Mouse (Mus musculus): ENCODE measurements around the gene Atcay. TPM values are rescaled to one million over a fixed set of nuclear protein-coding genes. Genes with fewer than 3 reads are reported as not detected.

The Atcay gene
- polyA plus RNA-seq, 1 experiment from 2014 or later, result 1.1 TPM

- peak; percentile 60 for TF ChIP-seq CTCF (IDR thresholded peaks at IDR 0.05; ENCODE audit: low read depth)
- Histone ChIP-seq H3K27ac (ENCODE audit: low read depth, low read length) (peak overlapping the region; percentile 35), H3K36me3 (ENCODE audit: control insufficient read depth, insufficient read depth) (peaks cover 34% of the 10 kb centered on the region), H3K4me2 (replicated peaks; ENCODE audit: low read depth) (no peak overlapping the region), H3K4me1 (replicated peaks; ENCODE audit: control insufficient read depth, insufficient read depth, low read length) (peaks cover 15% of the 10 kb centered on the region), H3K9ac (ENCODE audit: low read depth, low read length) (no peak overlapping the region), H3K4me3 (ENCODE audit: low read depth, low read length) (no peak overlapping the region), H3K9me3 (ENCODE audit: control insufficient read depth) (no peaks in the 10 kb centered on the region), H3K27me3 (replicated peaks; ENCODE audit: control insufficient read depth, insufficient read depth, low read length) (no peaks in the 10 kb centered on the region)
- ATAC-seq, result no peak
- WGBS, result 49% methylated on average over 6 of the region's 6 CpGs
Observed at GRCm38 (mm10) chr10:81190912-81191321, 39.7 kb downstream of the Atcay start.

- WGBS, result 71% methylated on average over 31 of the region's 31 CpGs
- peak; percentile 78 for TF ChIP-seq CTCF (IDR thresholded peaks at IDR 0.05; ENCODE audit: low read depth)
- peaks cover 37% of the 10 kb centered on the region for H3K36me3 ChIP-seq (ENCODE audit: control insufficient read depth, insufficient read depth)
- no peak overlapping the region for H3K4me2 ChIP-seq (replicated peaks; ENCODE audit: low read depth)
- ATAC-seq, result no peak
- peak overlapping the region; percentile 35 for H3K27ac ChIP-seq (ENCODE audit: low read depth, low read length)
- no peaks in the 10 kb centered on the region for H3K9me3 ChIP-seq (ENCODE audit: control insufficient read depth)
- H3K4me3 ChIP-seq (ENCODE audit: low read depth, low read length), result no peak overlapping the region
- H3K27me3 ChIP-seq (replicated peaks; ENCODE audit: control insufficient read depth, insufficient read depth, low read length), result no peaks in the 10 kb centered on the region
- no peak overlapping the region for H3K9ac ChIP-seq (ENCODE audit: low read depth, low read length)
- H3K4me1 ChIP-seq (replicated peaks; ENCODE audit: control insufficient read depth, insufficient read depth, low read length), result peaks cover 15% of the 10 kb centered on the region
Observed at GRCm38 (mm10) chr10:81190236-81190911, 40.3 kb downstream of the Atcay start.

GRCm38 (mm10) chr10:81189821-81190220, 40.8 kb downstream of the Atcay start:
- Histone ChIP-seq H3K9ac (ENCODE audit: low read depth, low read length) (no peak overlapping the region), H3K4me3 (ENCODE audit: low read depth, low read length) (no peak overlapping the region), H3K36me3 (ENCODE audit: control insufficient read depth, insufficient read depth) (peaks cover 41% of the 10 kb centered on the region), H3K9me3 (ENCODE audit: control insufficient read depth) (no peaks in the 10 kb centered on the region), H3K27ac (ENCODE audit: low read depth, low read length) (no peak overlapping the region), H3K4me2 (replicated peaks; ENCODE audit: low read depth) (no peak overlapping the region), H3K4me1 (replicated peaks; ENCODE audit: control insufficient read depth, insufficient read depth, low read length) (peaks cover 15% of the 10 kb centered on the region), H3K27me3 (replicated peaks; ENCODE audit: control insufficient read depth, insufficient read depth, low read length) (no peaks in the 10 kb centered on the region)
- no peak for TF ChIP-seq CTCF (IDR thresholded peaks at IDR 0.05; ENCODE audit: low read depth)
- 84% methylated on average over 26 of the region's 26 CpGs for WGBS
- no peak for ATAC-seq

- Histone ChIP-seq H3K27ac (ENCODE audit: low read depth, low read length) (no peak overlapping the region), H3K4me1 (replicated peaks; ENCODE audit: control insufficient read depth, insufficient read depth, low read length) (peaks cover 3% of the 10 kb centered on the region; the same call in 1 of the 2 replicates), H3K9ac (ENCODE audit: low read depth, low read length) (no peak overlapping the region; the same call in 1 of the 2 replicates), H3K4me3 (ENCODE audit: low read depth, low read length) (no peak overlapping the region), H3K9me3 (ENCODE audit: control insufficient read depth) (no peaks in the 10 kb centered on the region), H3K27me3 (replicated peaks; ENCODE audit: control insufficient read depth, insufficient read depth, low read length) (no peaks in the 10 kb centered on the region), H3K4me2 (replicated peaks; ENCODE audit: low read depth) (no peak overlapping the region), H3K36me3 (ENCODE audit: control insufficient read depth, insufficient read depth) (peaks cover 50% of the 10 kb centered on the region)
- no peak for ATAC-seq
- WGBS, result 95% methylated on average over 9 of the region's 9 CpGs
- TF ChIP-seq CTCF (IDR thresholded peaks at IDR 0.05; ENCODE audit: low read depth), result no peak
Observed at GRCm38 (mm10) chr10:81187161-81187560, 43.5 kb downstream of the Atcay start.

GRCm38 (mm10) chr10:81184765-81185164, 45.9 kb downstream of the Atcay start:
- Histone ChIP-seq H3K36me3 (ENCODE audit: control insufficient read depth, insufficient read depth) (peaks cover 60% of the 10 kb centered on the region), H3K4me2 (replicated peaks; ENCODE audit: low read depth) (peak overlapping the region; percentile 3; the same call in 1 of the 2 replicates), H3K9me3 (ENCODE audit: control insufficient read depth) (no peaks in the 10 kb centered on the region), H3K9ac (ENCODE audit: low read depth, low read length) (no peak overlapping the region), H3K27me3 (replicated peaks; ENCODE audit: control insufficient read depth, insufficient read depth, low read length) (no peaks in the 10 kb centered on the region), H3K4me1 (replicated peaks; ENCODE audit: control insufficient read depth, insufficient read depth, low read length) (no peaks in the 10 kb centered on the region), H3K27ac (ENCODE audit: low read depth, low read length) (peak overlapping the region; percentile 73), H3K4me3 (ENCODE audit: low read depth, low read length) (no peak overlapping the region)
- TF ChIP-seq CTCF (IDR thresholded peaks at IDR 0.05; ENCODE audit: low read depth), result no peak
- WGBS, result 11% methylated on average over 4 of the region's 4 CpGs
- no peak for ATAC-seq

- ATAC-seq, result no peak
- no peak for TF ChIP-seq CTCF (IDR thresholded peaks at IDR 0.05; ENCODE audit: low read depth)
- H3K9ac ChIP-seq (ENCODE audit: low read depth, low read length), result peak within 1 kb of the TSS; percentile 62
- peaks cover 67% of the 10 kb centered on the region for H3K36me3 ChIP-seq (ENCODE audit: control insufficient read depth, insufficient read depth)
- peak within 1 kb of the TSS; percentile 86 for H3K27ac ChIP-seq (ENCODE audit: low read depth, low read length)
- peak within 1 kb of the TSS; percentile 65 for H3K4me3 ChIP-seq (ENCODE audit: low read depth, low read length)
- no peaks in the 10 kb centered on the region for H3K4me1 ChIP-seq (replicated peaks; ENCODE audit: control insufficient read depth, insufficient read depth, low read length)
- H3K9me3 ChIP-seq (ENCODE audit: control insufficient read depth), result no peaks in the 10 kb centered on the region
- 80% methylated on average over 5 of the region's 5 CpGs for WGBS
- no peaks in the 10 kb centered on the region for H3K27me3 ChIP-seq (replicated peaks; ENCODE audit: control insufficient read depth, insufficient read depth, low read length)
- H3K4me2 ChIP-seq (replicated peaks; ENCODE audit: low read depth), result peak within 1 kb of the TSS; percentile 72
Observed at GRCm38 (mm10) chr10:81183805-81184204, 46.8 kb downstream of the Atcay start, which contains the start of gene 4930442H23Rik. 4930442H23Rik (minus strand) TSS chr10:81183849.
